Mouse (Mus musculus) urinary bladder, postnatal 4 days (tissue): ENCODE data around the gene Ankrd63.

Source experiments
- DNase-seq, 2 experiments: peaks; one replicate each; pipeline ENCODE4 v3.0.0; 2021 to 2022; ENCODE audit warnings: low spot score in 2 of 2

Gene Ankrd63

GRCm38 (mm10) chr2:118693370-118693966 is 10.3 kb downstream of the Ankrd63 start:
- DNase-seq = no peak

DNA sequence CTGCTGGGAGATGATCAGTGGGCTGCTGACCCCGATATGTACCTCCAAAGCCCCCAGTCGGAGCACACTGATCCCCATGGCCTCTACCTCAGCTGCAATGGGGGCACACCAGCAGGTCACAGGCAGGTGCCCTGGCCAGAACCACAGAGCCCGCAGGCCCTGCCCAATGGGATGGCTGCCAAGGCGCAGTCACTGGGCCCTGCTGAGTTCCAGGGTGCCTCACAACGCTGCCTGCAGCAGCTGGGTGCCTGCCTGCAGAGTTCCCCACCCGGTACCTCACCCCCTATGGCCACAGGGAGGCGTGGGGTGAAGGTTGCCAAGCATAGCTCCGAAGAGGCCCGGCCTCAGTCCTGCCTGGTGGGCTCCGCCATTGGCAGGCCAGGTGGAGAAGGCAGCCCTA is 13.9 kb downstream of the Ankrd63 start:
- DNase-seq = no peak

- DNase-seq = no peak
Observed at GRCm38 (mm10) chr2:118687791-118688190, 16.0 kb downstream of the Ankrd63 start.

- no peak for DNase-seq
Observed at GRCm38 (mm10) chr2:118686693-118687092, 17.1 kb downstream of the Ankrd63 start.

DNA sequence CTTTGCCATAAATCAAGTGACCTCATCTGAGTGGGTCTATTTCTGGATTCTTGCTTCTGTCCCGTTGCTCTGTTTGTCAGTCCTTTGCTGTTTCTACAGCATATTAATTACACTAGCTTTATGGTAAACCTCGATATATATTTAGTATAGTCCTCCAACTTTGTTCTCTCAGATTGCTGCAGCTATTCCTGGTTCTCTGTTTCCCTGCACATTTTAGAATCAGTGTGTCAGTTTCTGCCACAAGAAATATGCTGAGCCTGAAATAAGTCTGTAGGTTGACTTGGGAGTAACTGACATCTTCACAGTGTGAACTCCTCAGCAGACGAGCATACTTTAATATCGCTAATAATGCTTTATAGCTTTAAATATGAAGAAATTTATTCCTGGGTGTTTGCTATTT is 18.7 kb downstream of the Ankrd63 start:
- no peak for DNase-seq

DNA sequence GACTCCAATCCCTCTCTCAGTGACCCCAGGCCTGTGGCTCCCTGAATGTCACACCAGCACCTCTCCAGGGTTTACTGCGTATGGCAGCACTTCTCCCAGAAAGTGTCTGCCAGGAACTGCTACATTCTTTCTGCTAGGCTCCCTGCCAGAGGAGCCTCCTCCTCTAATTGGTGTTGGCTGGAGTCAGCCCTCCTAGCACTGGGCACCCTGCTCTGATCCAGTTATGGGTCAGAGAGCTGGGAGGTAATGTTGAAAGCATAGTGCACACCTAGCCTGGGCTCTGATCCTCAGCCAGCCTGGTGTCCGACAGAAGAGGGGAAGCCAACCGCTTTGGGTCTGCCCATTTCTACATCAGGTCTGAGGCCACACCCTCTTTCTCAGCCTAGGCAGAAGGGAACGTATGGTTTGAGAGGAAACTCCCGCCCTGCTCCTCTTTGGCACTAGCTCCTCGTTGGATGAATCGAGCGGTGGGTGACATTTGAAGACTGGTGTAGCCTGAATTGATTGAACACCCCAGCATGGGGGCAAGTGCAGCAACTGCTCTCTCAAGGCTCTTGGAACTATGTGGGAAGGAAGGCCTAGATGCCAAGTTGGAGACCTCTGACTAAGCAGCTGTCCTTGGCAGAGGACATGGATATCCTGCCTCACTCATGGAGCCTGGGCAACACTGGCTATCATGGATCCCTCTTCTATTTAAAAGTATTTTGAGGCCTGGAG is 21.1 kb downstream of the Ankrd63 start:
- no peak for DNase-seq

DNA sequence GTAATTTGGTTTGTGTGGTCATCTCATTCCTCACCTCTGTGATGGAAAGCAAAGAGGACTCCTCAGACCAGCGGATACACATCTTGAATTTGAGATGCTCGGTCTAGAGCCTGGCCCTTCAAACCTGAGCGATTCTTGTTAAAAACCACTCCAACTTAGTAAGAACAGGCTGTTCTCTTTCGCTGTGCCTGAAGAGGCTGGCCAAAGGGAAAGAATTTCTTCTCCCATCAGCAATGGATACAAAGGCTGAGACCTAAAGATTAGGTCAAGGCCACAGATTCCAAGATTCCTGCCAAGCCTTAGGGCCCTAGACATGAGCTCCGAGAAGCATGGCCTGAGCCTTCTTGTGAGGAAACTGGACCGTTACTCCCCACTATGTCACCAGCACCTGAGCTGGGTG is 22.8 kb downstream of the Ankrd63 start:
- DNase-seq = no peak

DNA sequence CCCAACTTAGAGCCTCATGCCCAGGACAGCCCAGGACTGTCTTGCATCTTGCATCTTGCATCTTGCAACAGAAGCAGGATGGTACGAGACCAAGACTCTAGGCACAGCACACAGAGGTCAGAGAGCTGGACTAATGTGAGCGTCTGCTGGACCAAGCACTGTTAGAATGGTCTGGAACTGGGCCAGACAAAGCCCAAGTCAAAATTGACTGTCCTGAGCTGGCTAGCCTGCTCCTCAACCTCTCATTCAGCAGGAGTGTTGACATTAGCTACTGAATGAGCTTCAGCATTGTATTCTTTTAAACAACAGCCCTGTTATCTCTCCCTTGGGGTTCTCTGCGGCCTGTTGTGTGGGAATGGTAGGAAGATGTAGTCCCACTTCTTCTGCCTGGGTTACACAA is 24.2 kb downstream of the Ankrd63 start:
- no peak for DNase-seq

DNA sequence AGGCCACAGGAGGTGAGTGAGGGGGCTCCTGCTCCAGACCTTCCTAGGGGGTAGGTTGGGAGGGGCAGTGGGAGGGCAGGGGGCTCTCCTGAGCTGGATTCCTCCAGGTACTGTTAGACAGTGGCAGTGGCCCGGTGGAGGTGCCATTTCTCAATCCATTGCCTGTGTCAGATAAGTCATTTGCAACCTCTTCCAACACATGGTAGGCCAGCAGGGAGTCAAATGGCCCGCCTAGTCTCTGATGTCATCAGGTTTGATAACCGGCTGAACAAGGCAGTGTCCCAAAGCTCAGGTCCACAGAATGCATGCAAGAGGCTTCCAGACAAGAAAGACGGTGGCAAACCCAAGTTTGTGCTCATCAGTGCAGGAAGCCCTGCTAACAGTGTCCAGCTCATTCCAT is 25.9 kb downstream of the Ankrd63 start:
- no peak for DNase-seq

DNA sequence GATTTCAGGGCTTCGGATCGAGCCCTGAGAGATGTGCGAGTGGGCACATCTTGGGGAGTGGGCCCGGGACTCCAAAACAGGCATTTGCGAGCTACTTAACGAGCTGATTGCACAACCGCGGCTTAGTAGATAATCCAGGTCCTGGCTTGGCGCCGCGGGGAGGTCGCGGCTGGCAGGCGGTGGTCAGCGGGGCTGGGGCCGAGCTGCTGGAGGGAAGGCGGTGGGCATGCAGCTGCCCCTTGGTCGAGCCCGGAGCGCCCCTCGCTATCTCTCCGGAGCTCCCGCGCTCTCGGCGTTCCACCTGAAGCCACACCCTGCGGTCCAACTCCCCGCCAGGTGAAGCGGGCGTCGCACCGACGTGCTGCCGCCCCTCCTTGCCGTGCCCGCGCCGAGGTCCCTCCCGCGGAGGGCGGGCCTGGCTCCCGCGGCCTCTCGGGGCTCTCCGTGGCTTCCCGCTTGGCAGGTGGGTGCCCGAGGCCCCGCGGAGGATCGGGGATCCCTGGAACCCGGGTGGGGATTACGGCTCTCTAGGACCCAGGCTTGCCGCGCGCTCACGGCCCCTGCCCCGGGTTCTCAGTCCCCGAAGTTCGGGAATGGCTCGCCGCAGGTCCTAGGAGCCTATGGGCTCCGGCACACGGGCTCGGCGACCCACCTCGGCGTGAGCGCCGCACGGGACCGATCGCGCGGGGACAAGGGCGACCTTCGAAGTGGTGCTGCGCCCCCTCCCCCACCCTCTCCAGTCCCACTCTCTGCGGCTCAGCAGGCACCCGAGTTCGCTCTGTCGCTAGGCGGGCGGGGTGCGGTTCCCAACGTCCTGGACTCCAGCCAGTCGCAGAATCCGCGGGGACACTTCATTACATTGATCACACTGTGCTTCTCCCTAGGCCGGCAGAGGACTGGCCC is 26.7 kb downstream of the Ankrd63 start:
- peak in 1 of 2 experiments; percentile 46 for DNase-seq

- DNase-seq = no peak
Observed at GRCm38 (mm10) chr2:118674500-118674899, 29.3 kb downstream of the Ankrd63 start.

- no peak for DNase-seq
Observed at GRCm38 (mm10) chr2:118673686-118674465, 29.9 kb downstream of the Ankrd63 start.

DNA sequence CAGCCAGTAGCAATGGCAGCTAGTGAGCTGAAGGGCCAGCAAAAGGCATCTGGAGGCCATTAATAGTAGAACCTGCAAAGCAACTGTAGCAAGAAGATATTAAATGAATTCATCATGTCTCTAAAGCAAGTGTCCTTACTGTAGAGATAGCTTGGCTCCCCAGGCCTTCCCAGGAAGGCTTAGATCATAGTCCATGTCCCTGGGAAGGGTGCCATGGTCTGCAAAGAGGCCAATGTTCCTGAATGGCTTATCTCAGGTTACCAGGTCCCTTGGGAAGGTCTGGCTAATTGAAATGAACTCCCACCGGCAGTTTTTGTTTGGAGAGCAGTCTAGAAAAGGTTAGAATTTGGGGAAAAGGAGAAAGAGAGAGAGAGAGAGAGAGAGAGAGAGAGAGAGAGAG is 32.0 kb downstream of the Ankrd63 start:
- DNase-seq = no peak

DNA sequence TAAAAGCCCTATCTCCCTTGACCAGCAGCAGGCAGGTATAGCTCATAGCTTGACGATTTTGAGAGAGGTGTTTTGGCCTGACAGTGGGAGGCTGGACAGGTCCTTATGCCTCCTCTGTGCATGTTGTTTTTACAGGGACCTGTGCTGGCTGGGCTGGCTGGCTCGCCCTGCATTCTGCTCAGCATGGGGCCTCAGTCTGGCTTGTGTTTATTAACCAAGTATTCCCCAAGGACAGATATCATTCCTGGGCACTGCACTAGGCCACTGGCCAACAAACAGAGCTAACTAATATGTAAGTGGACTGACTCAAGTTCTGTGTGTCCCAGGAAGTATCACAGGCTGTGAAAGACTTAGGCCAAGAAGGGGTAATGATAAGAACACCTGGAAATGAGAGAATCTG is 34.0 kb downstream of the Ankrd63 start:
- DNase-seq = no peak

GRCm38 (mm10) chr2:118669245-118669644 is 34.5 kb downstream of the Ankrd63 start:
- DNase-seq = no peak

DNA sequence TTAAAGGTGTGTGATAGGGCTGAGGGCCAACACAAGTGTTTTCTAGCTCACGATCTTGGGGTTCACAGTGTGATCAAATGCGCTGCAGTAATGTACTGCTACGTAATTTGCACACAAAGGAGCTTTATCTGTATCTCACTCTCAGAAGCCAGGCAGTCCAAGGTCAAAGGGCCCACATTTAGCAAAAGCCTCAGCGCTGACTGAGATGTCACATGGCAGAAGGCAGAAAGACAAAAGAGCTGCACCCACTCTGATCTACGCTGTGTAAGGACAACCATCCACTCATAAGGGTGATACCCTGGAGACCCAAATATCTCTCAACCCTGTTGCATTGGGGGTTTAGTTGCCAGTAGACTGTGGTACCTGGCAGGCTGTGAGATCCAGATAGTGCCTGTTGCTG is 36.6 kb downstream of the Ankrd63 start:
- no peak for DNase-seq

GRCm38 (mm10) chr2:118665616-118666015 is 38.1 kb downstream of the Ankrd63 start:
- no peak for DNase-seq

GRCm38 (mm10) chr2:118664975-118665516 is 38.7 kb downstream of the Ankrd63 start:
- DNase-seq = no peak

DNA sequence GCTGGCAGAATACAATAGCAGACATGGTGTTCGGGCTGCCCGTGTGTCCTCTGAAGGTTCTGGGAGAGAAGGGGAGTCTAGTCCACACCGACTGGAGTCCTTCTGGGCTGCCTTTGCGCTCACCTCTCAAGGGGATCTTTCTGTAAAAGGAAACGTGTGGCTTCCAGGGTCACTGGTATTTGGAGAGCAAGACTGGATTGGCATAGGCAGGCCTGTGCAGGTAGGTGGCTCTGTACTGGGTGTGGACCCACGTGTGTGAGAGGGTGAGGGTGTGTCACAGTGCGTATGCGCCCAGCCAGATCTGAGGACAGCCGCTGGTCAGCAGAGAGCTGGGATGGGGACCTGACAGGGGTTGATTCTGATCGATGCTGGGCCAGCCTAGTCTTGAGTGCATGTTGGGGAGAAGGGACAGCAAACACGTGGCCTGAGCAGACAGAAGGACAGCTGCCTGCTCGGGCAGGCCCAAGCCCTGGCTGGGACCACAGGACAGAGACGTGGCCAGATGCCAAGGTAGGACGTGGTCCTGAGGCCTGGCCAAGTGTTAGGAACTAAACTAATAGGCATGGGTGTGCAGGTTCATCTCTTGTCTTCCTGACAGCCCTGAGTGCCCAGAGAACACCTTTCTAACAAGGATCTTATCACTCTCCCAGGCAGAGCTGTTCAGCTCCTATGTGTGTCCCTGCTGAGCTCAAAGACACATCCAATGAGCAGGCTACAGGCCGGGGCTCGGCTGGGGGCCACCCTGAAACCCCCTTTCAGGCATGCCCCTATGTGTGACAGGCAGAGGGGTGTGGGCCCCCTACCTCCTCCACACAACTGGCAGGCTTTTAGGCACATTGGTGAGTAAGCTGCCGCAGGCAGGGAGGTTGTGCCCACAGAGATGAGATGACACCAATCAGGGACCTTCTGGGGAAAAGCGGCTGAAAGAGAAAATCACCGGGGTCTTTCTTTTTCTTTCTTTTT is 39.7 kb downstream of the Ankrd63 start:
- peak in 1 of 2 experiments; percentile 52 for DNase-seq
